Mouse (Mus musculus): ENCODE results near the gene A530016L24Rik.

The A530016L24Rik gene

GRCm38 (mm10) chr12:112506267-112506666, 17.0 kb downstream of the A530016L24Rik start:
- DNase-seq, result no peak

GRCm38 (mm10) chr12:112507264-112507663, 18.0 kb downstream of the A530016L24Rik start:
- no peak for DNase-seq

DNA sequence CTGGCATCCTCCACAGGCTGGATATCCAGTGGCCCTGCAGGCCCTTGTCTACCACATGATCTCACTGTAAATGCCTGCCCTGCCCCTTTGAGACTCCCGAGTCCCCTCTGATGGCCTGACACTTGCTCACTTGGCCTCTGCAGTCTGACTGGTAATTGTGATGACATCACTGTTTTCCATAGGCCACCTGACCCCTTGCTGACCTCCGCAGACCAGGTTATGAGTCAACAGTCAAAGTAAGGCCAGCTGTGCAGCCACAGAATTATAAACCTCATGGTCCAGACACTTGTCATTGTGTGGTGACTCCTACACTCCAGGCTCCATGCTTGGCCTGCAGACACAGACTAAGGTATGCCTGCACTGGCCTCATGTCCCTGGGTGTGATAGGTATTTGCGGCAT, 18.7 kb downstream of the A530016L24Rik start:
- no peak for DNase-seq

- no peak for DNase-seq
Observed at GRCm38 (mm10) chr12:112510365-112510732, 21.1 kb downstream of the A530016L24Rik start.

DNA sequence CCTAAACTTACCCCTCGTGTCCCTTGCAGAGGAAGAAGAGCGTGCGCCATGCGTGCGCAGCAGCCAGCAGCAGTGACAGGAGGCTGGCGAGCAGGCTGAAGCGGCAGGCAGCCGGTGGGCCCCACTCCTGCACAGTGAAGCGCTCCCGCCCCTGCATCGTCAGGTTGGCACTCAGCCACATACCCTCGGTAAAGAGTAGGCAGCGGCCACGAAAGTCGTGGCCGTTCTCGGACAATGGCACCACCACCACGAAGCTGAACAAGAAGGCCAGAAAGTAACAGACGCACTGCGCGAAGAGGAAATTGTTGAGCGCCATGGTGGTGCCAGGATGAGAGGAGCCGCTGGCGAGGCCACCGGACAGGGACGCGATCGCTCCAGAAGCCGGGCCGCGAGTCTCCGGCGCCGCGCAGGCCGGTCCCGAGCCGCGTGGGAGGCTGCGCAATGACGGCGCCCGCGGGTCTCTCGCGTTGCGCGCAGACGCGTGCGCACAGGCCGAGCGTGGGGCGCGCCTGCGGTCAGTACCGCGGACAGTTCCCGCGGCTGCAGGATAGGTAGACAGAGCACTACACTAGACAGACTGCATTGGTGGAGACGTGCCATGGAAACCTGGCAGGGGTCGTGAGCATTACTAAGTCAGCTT, 21.6 kb downstream of the A530016L24Rik start:
- DNase-seq, result no peak

DNA sequence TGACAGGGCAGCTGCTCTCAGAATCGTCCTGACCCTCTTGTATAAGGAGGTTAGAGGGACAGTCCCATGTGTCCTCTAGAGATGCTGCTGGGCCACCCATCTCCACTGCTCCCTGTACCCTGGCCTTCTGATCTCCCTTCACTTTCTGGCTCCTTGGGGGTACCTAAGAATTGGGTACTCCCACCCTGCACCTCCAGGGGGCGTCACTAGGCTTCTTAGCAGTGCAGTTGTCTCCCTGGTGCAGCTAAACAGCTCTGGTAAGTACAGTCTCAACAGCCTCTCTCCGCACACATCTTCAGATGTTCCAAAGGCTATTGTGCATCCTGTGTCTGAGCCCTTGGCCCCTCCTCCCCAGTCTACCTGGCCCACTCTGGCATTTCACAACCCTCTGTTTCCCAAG, 25.6 kb downstream of the A530016L24Rik start:
- DNase-seq, result no peak

GRCm38 (mm10) chr12:112516697-112517337, 27.6 kb downstream of the A530016L24Rik start, which contains the start of gene Tmem179:
TSS of gene Tmem179 (minus strand) at chr12:112516747.
- DNase-seq, result no peak

GRCm38 (mm10) chr12:112518105-112518504, 28.9 kb downstream of the A530016L24Rik start:
- DNase-seq, result no peak

- no peak for DNase-seq
Observed at GRCm38 (mm10) chr12:112533758-112534157, 44.5 kb downstream of the A530016L24Rik start.

- no peak for DNase-seq
Observed at GRCm38 (mm10) chr12:112537233-112537632, 48.0 kb downstream of the A530016L24Rik start.

DNA sequence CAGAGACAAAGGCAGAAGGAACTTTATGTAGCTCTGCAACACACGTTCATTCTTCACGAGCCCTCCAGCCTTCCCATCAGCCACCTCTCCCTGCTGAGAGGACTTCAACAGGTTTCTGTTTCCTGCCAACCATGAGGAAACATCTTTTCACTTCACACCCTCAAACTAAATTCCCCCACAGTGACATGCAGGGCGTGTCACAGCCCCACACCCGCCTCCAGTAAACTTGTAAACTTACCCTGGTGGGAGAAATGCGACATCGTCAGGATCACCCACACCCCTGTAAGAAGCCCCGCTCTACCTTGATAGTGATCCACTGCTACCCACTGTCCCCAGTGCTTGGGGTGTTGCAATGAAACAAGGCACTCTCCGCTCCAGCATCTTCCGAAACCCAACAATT, 49.1 kb downstream of the A530016L24Rik start:
- no peak for DNase-seq

GRCm38 (mm10) chr12:112539466-112539965, 50.3 kb downstream of the A530016L24Rik start:
- no peak for DNase-seq

DNA sequence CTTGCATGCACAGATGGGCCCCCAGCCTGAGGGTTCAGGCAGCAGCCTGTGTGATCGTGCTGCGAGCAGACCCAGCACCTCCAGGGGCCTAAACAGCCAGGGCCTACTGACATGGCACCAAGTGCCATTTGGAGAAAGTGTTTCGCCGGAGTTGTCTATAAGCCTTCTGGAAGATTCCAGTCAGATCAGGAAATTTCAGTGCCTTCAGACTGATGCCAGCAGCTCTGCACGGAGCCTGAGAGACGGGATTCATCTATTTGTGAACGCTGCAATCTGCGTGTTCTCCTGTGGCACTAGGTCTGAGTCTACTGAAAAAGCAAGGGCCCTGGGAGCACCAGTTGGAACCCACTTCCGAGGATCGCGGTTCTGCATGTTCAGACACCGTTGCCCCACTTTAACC, 51.1 kb downstream of the A530016L24Rik start:
- DNase-seq, result no peak

DNA sequence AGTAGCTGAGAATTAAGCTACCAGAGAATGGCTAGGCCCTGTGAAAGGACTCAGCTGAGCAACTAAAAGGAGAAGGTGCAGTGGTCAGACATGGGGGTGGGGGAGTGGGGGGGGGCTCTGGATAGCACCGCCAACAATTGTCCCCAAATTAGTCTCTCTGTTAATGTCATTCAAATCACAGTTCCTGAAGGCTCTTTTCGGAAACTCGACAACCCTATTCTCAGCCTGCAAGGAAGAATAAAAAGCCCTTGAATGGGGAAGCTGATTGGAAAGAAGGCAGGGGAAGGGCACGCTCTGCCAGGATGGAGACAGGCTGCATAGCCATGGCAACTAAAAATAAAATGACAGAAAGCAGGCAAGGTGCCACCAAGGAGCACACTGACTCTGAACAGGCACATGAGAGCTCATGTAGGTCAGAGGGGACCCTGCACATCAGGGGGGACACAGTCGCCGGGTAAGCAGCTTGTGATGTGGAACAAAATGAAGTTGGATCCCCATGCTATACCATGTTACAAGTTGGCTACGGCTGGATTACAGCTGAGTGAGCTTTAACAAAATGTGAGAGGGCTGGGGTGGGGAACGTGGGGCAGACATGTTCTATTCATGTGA, 52.3 kb downstream of the A530016L24Rik start:
- no peak for DNase-seq

DNA sequence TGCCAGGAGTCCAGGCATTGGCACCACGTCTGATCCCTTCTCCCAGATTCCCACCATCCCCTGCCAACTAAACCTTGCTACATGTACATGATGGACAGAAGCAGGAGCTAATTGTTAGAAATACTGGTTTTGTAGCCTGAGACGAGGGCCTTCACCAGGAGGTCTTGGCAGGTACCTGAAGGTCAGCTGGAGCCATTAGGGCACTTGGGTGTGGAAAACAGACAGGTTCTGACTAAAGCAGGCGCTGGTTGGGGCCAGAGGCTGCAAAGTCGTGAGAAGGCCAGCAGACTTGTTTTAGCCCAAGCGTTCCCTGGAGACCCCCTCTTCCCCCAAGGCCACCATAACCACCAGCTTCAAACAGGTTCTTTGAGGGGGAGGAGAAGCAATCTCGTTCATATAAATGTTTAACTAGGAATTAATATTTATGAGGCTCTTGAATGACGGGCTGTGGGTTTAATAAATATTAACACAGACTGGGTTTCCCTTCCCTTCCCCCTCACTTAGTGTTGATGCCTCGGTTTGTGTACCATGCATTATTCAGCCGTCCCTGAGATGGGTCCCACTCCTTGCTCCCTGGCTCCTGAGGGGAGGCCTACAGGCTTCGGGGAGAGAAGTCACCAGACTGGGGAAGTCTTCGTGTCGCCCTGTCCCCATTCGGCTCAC, 53.1 kb downstream of the A530016L24Rik start:
- DNase-seq, result no peak

GRCm38 (mm10) chr12:112542920-112543300, 53.7 kb downstream of the A530016L24Rik start:
- DNase-seq, result peak; percentile 77

- no peak for DNase-seq
Observed at GRCm38 (mm10) chr12:112543941-112544340, 54.7 kb downstream of the A530016L24Rik start.

GRCm38 (mm10) chr12:112544946-112545701, 55.9 kb downstream of the A530016L24Rik start:
- DNase-seq, result no peak

- no peak for DNase-seq
Observed at GRCm38 (mm10) chr12:112546110-112546509, 56.9 kb downstream of the A530016L24Rik start.

DNA sequence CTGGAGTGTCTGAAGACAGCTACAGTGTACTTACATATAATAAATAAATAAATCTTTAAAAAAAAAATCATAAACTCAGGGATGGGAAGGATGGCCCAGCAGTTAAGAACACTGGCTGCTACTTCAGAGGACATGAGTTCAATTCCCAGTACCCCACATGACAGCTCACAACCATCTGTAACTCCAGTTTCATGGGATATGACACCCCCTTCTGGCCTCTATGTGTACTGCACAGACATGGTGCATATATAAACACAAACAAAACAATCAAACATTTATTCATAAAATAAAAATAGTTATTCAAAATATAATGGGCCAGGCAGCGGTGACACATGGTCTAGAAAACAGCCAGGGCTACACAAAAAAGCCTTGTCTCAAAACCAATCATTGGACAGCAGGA, 60.0 kb downstream of the A530016L24Rik start:
- no peak for DNase-seq
